Mouse (Mus musculus): ENCODE measurements at regions not wholly inside any gene's neighbourhood (a gene's known extent, or its start where the extent isn't known, plus 50 kb on each side); places are given as distances from the start of the nearest gene placed in this dataset.

DNA sequence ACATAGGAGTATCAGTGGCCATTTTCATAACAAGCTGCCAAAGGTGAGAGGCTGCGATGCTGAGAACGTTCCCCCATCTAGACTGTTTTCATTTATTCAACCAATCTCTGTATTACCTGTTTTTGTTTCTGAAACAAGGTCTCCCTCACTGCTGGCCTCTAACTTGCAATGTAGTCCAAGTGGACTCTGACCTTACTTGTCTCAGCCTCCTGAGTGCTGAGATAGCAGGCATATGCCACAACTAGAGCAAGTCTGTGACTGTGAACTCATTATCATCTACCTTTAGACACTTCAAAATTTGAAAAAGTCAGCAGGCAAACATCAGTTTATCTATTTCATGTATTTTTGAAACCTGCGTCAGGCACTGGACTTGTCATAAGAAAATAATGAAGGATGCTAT lies 468.7 kb upstream of the Sel1l start:
- no peaks in the 10 kb centered on the region for H3K4me1 ChIP-seq (ENCODE audit: control insufficient read depth, insufficient read depth, low read length)
- 74% methylated on average over 3 of the region's 3 CpGs for WGBS
- no peaks in the 10 kb centered on the region for H3K27me3 ChIP-seq (replicated peaks; ENCODE audit: control insufficient read depth, insufficient read depth, low read length)
- H3K27ac ChIP-seq (ENCODE audit: insufficient read depth, low read depth, low read length), result no peak overlapping the region
- H3K4me3 ChIP-seq (ENCODE audit: insufficient read depth, low read depth, low read length), result no peak overlapping the region
- no peak for TF ChIP-seq CTCF (conservative IDR thresholded peaks at IDR 0.05; ENCODE audit: insufficient read depth, insufficient read length, low read depth, low read length)
- no peak for TF ChIP-seq POLR2A (IDR thresholded peaks at IDR 0.05; ENCODE audit: low read depth, low read length)
- no peaks in the 10 kb centered on the region for H3K36me3 ChIP-seq (ENCODE audit: control insufficient read depth, insufficient read depth, low read length)
- peak; percentile 51 for DNase-seq

GRCm38 (mm10) chr12:92316285-92316684 lies 467.3 kb upstream of the Sel1l start:
- H3K36me3 ChIP-seq (ENCODE audit: control insufficient read depth, insufficient read depth, low read length), result no peaks in the 10 kb centered on the region
- no peaks in the 10 kb centered on the region for H3K27me3 ChIP-seq (replicated peaks; ENCODE audit: control insufficient read depth, insufficient read depth, low read length)
- DNase-seq, result no peak
- no peak overlapping the region for H3K27ac ChIP-seq (ENCODE audit: insufficient read depth, low read depth, low read length)
- H3K4me1 ChIP-seq (ENCODE audit: control insufficient read depth, insufficient read depth, low read length), result no peaks in the 10 kb centered on the region
- TF ChIP-seq CTCF (conservative IDR thresholded peaks at IDR 0.05; ENCODE audit: insufficient read depth, insufficient read length, low read depth, low read length) (no peak), POLR2A (IDR thresholded peaks at IDR 0.05; ENCODE audit: low read depth, low read length) (no peak)
- H3K4me3 ChIP-seq (ENCODE audit: insufficient read depth, low read depth, low read length), result no peak overlapping the region

DNA sequence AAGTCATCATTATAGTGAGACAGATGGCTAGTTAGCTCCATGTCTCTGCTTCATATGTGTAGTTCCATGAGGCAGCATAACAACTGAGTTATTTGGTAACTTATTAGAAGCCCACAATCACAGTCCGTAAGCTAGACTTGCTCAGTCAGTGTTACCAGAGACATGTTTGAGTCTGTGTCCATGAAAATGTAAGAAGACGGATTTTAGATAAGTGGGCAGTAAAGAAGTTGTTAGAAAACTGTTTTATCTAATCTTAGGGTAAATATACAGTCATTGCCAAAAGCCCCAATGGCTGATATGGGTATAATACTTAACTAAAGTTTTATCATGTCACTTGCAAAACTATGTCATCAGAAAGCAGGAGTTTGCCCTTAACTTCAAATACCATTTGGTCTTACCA lies 466.9 kb upstream of the Sel1l start:
- no peak for TF ChIP-seq CTCF (conservative IDR thresholded peaks at IDR 0.05; ENCODE audit: insufficient read depth, insufficient read length, low read depth, low read length)
- TF ChIP-seq POLR2A (IDR thresholded peaks at IDR 0.05; ENCODE audit: low read depth, low read length), result no peak
- Histone ChIP-seq H3K4me3 (ENCODE audit: insufficient read depth, low read depth, low read length) (no peak overlapping the region), H3K4me1 (ENCODE audit: control insufficient read depth, insufficient read depth, low read length) (no peaks in the 10 kb centered on the region), H3K36me3 (ENCODE audit: control insufficient read depth, insufficient read depth, low read length) (no peaks in the 10 kb centered on the region), H3K27ac (ENCODE audit: insufficient read depth, low read depth, low read length) (no peak overlapping the region), H3K27me3 (replicated peaks; ENCODE audit: control insufficient read depth, insufficient read depth, low read length) (no peaks in the 10 kb centered on the region)
- no peak for DNase-seq
- WGBS, result 57% methylated on average over 2 of the region's 2 CpGs

- no peaks in the 10 kb centered on the region for H3K4me1 ChIP-seq (ENCODE audit: control insufficient read depth, insufficient read depth, low read length)
- DNase-seq, result peak; percentile 59
- WGBS, result 19% methylated on average over 14 of the region's 14 CpGs
- no peak overlapping the region for H3K4me3 ChIP-seq (ENCODE audit: insufficient read depth, low read depth, low read length)
- TF ChIP-seq POLR2A (IDR thresholded peaks at IDR 0.05; ENCODE audit: low read depth, low read length) (no peak), CTCF (conservative IDR thresholded peaks at IDR 0.05; ENCODE audit: insufficient read depth, insufficient read length, low read depth, low read length) (peak; percentile 55; the same call in 1 of the 2 replicates)
- H3K27me3 ChIP-seq (replicated peaks; ENCODE audit: control insufficient read depth, insufficient read depth, low read length), result no peaks in the 10 kb centered on the region
- no peaks in the 10 kb centered on the region for H3K36me3 ChIP-seq (ENCODE audit: control insufficient read depth, insufficient read depth, low read length)
- no peak overlapping the region for H3K27ac ChIP-seq (ENCODE audit: insufficient read depth, low read depth, low read length)
Measured at GRCm38 (mm10) chr12:92302951-92303591, 454.1 kb upstream of the Sel1l start.

- H3K27me3 ChIP-seq (replicated peaks; ENCODE audit: control insufficient read depth, insufficient read depth, low read length), result no peaks in the 10 kb centered on the region; the same call in 1 of the 2 replicates
- TF ChIP-seq POLR2A (IDR thresholded peaks at IDR 0.05; ENCODE audit: low read depth, low read length), result no peak
- no peak for TF ChIP-seq CTCF (conservative IDR thresholded peaks at IDR 0.05; ENCODE audit: insufficient read depth, insufficient read length, low read depth, low read length)
- H3K4me3 ChIP-seq (ENCODE audit: insufficient read depth, low read depth, low read length), result no peak overlapping the region
- no peaks in the 10 kb centered on the region for H3K4me1 ChIP-seq (ENCODE audit: control insufficient read depth, insufficient read depth, low read length)
- WGBS, result 74% methylated on average over 4 of the region's 4 CpGs
- no peak for DNase-seq
- H3K36me3 ChIP-seq (ENCODE audit: control insufficient read depth, insufficient read depth, low read length), result no peaks in the 10 kb centered on the region
- no peak overlapping the region for H3K27ac ChIP-seq (ENCODE audit: insufficient read depth, low read depth, low read length)
Measured at GRCm38 (mm10) chr12:92294887-92295286, 445.9 kb upstream of the Sel1l start.

GRCm38 (mm10) chr12:92293341-92293720 lies 444.4 kb upstream of the Sel1l start:
- Histone ChIP-seq H3K4me1 (ENCODE audit: control insufficient read depth, insufficient read depth, low read length) (no peaks in the 10 kb centered on the region), H3K27ac (ENCODE audit: insufficient read depth, low read depth, low read length) (no peak overlapping the region), H3K36me3 (ENCODE audit: control insufficient read depth, insufficient read depth, low read length) (no peaks in the 10 kb centered on the region), H3K27me3 (replicated peaks; ENCODE audit: control insufficient read depth, insufficient read depth, low read length) (no peaks in the 10 kb centered on the region; the same call in 1 of the 2 replicates), H3K4me3 (ENCODE audit: insufficient read depth, low read depth, low read length) (no peak overlapping the region)
- TF ChIP-seq POLR2A (IDR thresholded peaks at IDR 0.05; ENCODE audit: low read depth, low read length) (no peak), CTCF (conservative IDR thresholded peaks at IDR 0.05; ENCODE audit: insufficient read depth, insufficient read length, low read depth, low read length) (no peak)
- DNase-seq, result no peak

DNA sequence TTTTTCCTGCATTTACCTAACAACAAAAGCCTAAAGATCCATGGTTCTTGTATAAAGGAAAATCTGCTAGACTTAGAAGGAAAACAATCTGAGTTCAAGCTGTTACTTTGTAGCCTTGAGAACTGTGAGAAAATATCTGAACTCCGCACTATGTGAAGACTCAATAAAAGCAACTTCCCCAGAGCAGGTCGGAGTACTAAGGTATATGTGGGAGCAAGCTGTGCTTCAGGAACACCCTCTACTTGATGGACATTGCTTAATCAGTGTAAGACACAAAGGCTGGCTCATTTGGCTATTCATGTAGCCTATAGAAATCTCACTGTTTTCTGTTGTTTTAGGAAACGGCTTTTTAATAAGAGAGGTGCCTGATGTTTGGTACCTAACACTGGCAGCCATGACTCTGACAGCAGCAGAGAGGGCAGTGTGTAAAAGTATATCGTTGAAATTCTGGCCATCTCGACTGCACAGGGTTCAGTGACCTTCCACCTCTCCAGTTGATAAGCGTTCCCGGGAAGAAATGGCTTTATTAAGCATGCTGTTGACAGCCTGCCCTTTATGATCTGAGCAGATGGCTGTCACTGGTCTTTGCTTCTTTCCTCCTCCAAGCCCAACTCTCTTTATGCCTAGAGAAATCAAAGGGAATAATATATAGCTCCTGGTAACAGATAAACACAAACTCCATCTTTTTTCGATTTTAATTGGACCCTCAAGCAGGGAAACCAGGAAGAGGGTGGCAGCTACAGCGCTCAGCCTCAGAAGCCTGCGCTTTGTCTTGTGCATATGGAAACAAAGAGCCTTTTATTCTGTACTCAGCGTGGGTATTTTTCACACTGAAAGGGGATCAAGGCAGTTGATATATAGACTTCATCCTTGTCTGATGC lies 443.7 kb upstream of the Sel1l start:
- TF ChIP-seq CTCF (conservative IDR thresholded peaks at IDR 0.05; ENCODE audit: insufficient read depth, insufficient read length, low read depth, low read length) (no peak), POLR2A (IDR thresholded peaks at IDR 0.05; ENCODE audit: low read depth, low read length) (no peak)
- Histone ChIP-seq H3K4me3 (ENCODE audit: insufficient read depth, low read depth, low read length) (no peak overlapping the region), H3K4me1 (ENCODE audit: control insufficient read depth, insufficient read depth, low read length) (no peaks in the 10 kb centered on the region), H3K27ac (ENCODE audit: insufficient read depth, low read depth, low read length) (no peak overlapping the region), H3K27me3 (replicated peaks; ENCODE audit: control insufficient read depth, insufficient read depth, low read length) (no peaks in the 10 kb centered on the region; the same call in 1 of the 2 replicates), H3K36me3 (ENCODE audit: control insufficient read depth, insufficient read depth, low read length) (no peaks in the 10 kb centered on the region)
- no peak for DNase-seq
- WGBS, result 60% methylated on average over 11 of the region's 11 CpGs
